Mouse (Mus musculus) cerebellum, adult 2 months (tissue): ENCODE measurements at regions not wholly inside any gene's neighbourhood (a gene's known extent, or its start where the extent isn't known, plus 50 kb on each side); places are given as distances from the start of the nearest gene placed in this dataset.

Experiments
- DNase-seq, 2 experiments: peaks; one replicate each; pipeline ENCODE4 v3.0.0; 2021
- H3K27ac ChIP-seq: fragments of 200-500 bp; 2 replicates; pipeline ENCODE4 v1.5.1; 2012; ENCODE audit warnings: low read length, control low read depth, inconsistent platforms; ENCODE audit not compliant: insufficient read depth
- H3K27me3 ChIP-seq: fragments of 200-500 bp; 2 replicates; pipeline ENCODE4 v1.6.1; 2012; ENCODE audit warnings: inconsistent platforms, mild to moderate bottlenecking, low read length, moderate library complexity; ENCODE audit not compliant: control insufficient read depth, insufficient read depth
- H3K4me1 ChIP-seq: fragments of 200-500 bp; 2 replicates; pipeline ENCODE4 v1.6.1; 2011; ENCODE audit warnings: low read length; ENCODE audit not compliant: control insufficient read depth, insufficient read depth
- H3K4me3 ChIP-seq: fragments of 200-500 bp; replicated peaks from 2 replicates; pipeline ENCODE3; 2011; ENCODE audit warnings: mild to moderate bottlenecking, low read depth, low read length, control low read depth; ENCODE audit not compliant: insufficient read depth
- CTCF ChIP-seq: fragments of 200-500 bp; IDR thresholded peaks from 2 replicates; pipeline ENCODE4 v1.5.1; 2011; ENCODE audit warnings: low read depth, mild to moderate bottlenecking, control low read depth, low read length, moderate library complexity, borderline replicate concordance; ENCODE audit not compliant: insufficient read depth
- POLR2A ChIP-seq: fragments of 200-500 bp; IDR thresholded peaks from 2 replicates; pipeline ENCODE4 v1.6.1; 2011; ENCODE audit warnings: low read length, control low read depth, borderline replicate concordance; ENCODE audit not compliant: insufficient read depth
- WGBS: fragments of 180-500 bp; shearing (Covaris S2); methylation state at CpG from one replicate; pipeline ENCODE4 v1.1.7; 2018; 5-methylcytosine and 5-hydroxymethylcytosine counted together

- no peaks in the 10 kb centered on the region for H3K27me3 ChIP-seq
- no peak for DNase-seq
- H3K27ac ChIP-seq = no peak overlapping the region
- H3K4me1 ChIP-seq = no peaks in the 10 kb centered on the region
- WGBS = 32% methylated on average over 4 of the region's 4 CpGs
- H3K4me3 ChIP-seq = no peak overlapping the region
- TF ChIP-seq POLR2A (no peak), CTCF (no peak)
Measured at GRCm38 (mm10) chr3:83537231-83537630, 228.9 kb upstream of the Sfrp2 start.

- 54% methylated on average over 7 of the region's 7 CpGs for WGBS
- H3K27me3 ChIP-seq = no peaks in the 10 kb centered on the region
- no peaks in the 10 kb centered on the region for H3K4me1 ChIP-seq
- no peak overlapping the region for H3K4me3 ChIP-seq
- DNase-seq = no peak
- H3K27ac ChIP-seq = no peak overlapping the region
- TF ChIP-seq POLR2A = no peak
- no peak for TF ChIP-seq CTCF
Measured at GRCm38 (mm10) chr3:83537711-83538110, 228.4 kb upstream of the Sfrp2 start.

GRCm38 (mm10) chr3:83538898-83539297 is 227.2 kb upstream of the Sfrp2 start:
- H3K27ac ChIP-seq = no peak overlapping the region
- H3K27me3 ChIP-seq = no peaks in the 10 kb centered on the region
- no peak for TF ChIP-seq CTCF
- no peak for TF ChIP-seq POLR2A
- 85% methylated on average over 2 of the region's 2 CpGs for WGBS
- no peaks in the 10 kb centered on the region for H3K4me1 ChIP-seq
- DNase-seq = no peak
- no peak overlapping the region for H3K4me3 ChIP-seq

- DNase-seq = no peak
- H3K27me3 ChIP-seq = no peaks in the 10 kb centered on the region
- no peaks in the 10 kb centered on the region for H3K4me1 ChIP-seq
- H3K4me3 ChIP-seq = no peak overlapping the region
- H3K27ac ChIP-seq = no peak overlapping the region
- TF ChIP-seq CTCF = no peak
- no peak for TF ChIP-seq POLR2A
- 77% methylated on average over 11 of the region's 11 CpGs for WGBS
Measured at GRCm38 (mm10) chr3:83540997-83541932, 224.9 kb upstream of the Sfrp2 start.

GRCm38 (mm10) chr3:83552516-83553139 is 213.5 kb upstream of the Sfrp2 start:
- WGBS = 94% methylated on average over 9 of the region's 9 CpGs
- Histone ChIP-seq H3K27me3 (no peaks in the 10 kb centered on the region), H3K27ac (no peak overlapping the region), H3K4me3 (no peak overlapping the region), H3K4me1 (no peaks in the 10 kb centered on the region)
- no peak for TF ChIP-seq POLR2A
- TF ChIP-seq CTCF = no peak
- DNase-seq = no peak

GRCm38 (mm10) chr3:83553858-83554257 is 212.3 kb upstream of the Sfrp2 start:
- Histone ChIP-seq H3K4me3 (no peak overlapping the region), H3K27me3 (no peaks in the 10 kb centered on the region), H3K27ac (no peak overlapping the region), H3K4me1 (no peaks in the 10 kb centered on the region)
- TF ChIP-seq POLR2A (no peak), CTCF (no peak)
- WGBS = 61% methylated on average over 11 of the region's 11 CpGs
- no peak for DNase-seq

- H3K4me3 ChIP-seq = no peak overlapping the region
- 41% methylated on average over 10 of the region's 10 CpGs for WGBS
Measured at GRCm38 (mm10) chr3:83556788-83557515, 209.2 kb upstream of the Sfrp2 start.

More at GRCm38 (mm10) chr3:83556788-83557515, 209.2 kb upstream of the Sfrp2 start:
- no peaks in the 10 kb centered on the region for H3K4me1 ChIP-seq
- DNase-seq = no peak
- TF ChIP-seq POLR2A (no peak), CTCF (no peak)
- no peaks in the 10 kb centered on the region for H3K27me3 ChIP-seq
- H3K27ac ChIP-seq = no peak overlapping the region
